Mouse (Mus musculus): ENCODE results near the gene Saxo2. TPM values are rescaled to one million over a fixed set of nuclear protein-coding genes. Genes with fewer than 3 reads are reported as not detected.

Gene Saxo2
- 15.6 and 16.1 TPM in 2 replicates for polyA plus RNA-seq (2012; rRNA removed)

GRCm38 (mm10) chr7:82648353-82649080, at the start of gene Saxo2, which contains the start of gene Efl1:
Gene Saxo2 (minus strand): TSS chr7:82648528.
Gene Efl1 (plus strand): TSS chr7:82648614.

Other genes with a start within 250 kb of the Saxo2 start
- gene Efl1, start 86 bp upstream of the Saxo2 start, polyA plus RNA-seq (2012; rRNA removed), result 10.1 and 10.2 TPM in 2 replicates
- gene Mex3b, start 218.8 kb upstream of the Saxo2 start, polyA plus RNA-seq (2012; rRNA removed), result 90.1 and 102 TPM in 2 replicates

Data from central nervous system, embryonic 18 days (tissue).